Mouse (Mus musculus) lung, postnatal 0 days (tissue): Measurements from ENCODE around the gene Krt18. TPM values are rescaled to one million over a fixed set of nuclear protein-coding genes. Genes with fewer than 3 reads are reported as not detected.

Experiments
- ATAC-seq: fragments of 200-750 bp; cut with Nextera tagmentation; 2 replicates; pipeline ENCODE4 v1.8.0; 2017; ENCODE audit warnings: moderate library complexity
- DNase-seq: peaks from one replicate; pipeline ENCODE4 v3.0.0-alpha.2; 2016; ENCODE audit warnings: low spot score
- H3K27ac ChIP-seq: fragments of 300-500 bp; sonication (generic); 2 replicates; pipeline ENCODE4 v1.5.1; 2014; ENCODE audit warnings: antibody characterized with exemption, mild to moderate bottlenecking, low read length, mixed read lengths
- H3K27me3 ChIP-seq: fragments of 300-500 bp; sonication (generic); replicated peaks from 2 replicates; pipeline ENCODE4 v1.6.1; 2014; ENCODE audit warnings: low read length, mixed read lengths; ENCODE audit not compliant: insufficient read depth
- H3K36me3 ChIP-seq: fragments of 300-500 bp; sonication (generic); 2 replicates; pipeline ENCODE4 v1.6.1; 2014; ENCODE audit warnings: low read length, mixed read lengths; ENCODE audit not compliant: insufficient read depth
- H3K4me1 ChIP-seq: fragments of 300-500 bp; sonication (generic); 2 replicates; pipeline ENCODE4 v1.6.1; 2014; ENCODE audit warnings: antibody characterized with exemption, low read depth, low read length, mixed read lengths; ENCODE audit not compliant: insufficient read depth
- H3K4me2 ChIP-seq: fragments of 300-500 bp; sonication (generic); replicated peaks from 2 replicates; pipeline ENCODE4 v1.6.1; 2014; ENCODE audit warnings: low read depth, mild to moderate bottlenecking, low read length, moderate library complexity, mixed read lengths
- H3K4me3 ChIP-seq: fragments of 300-500 bp; sonication (generic); 2 replicates; pipeline ENCODE4 v1.5.1; 2014; ENCODE audit warnings: low read depth, low read length
- H3K9ac ChIP-seq: fragments of 300-500 bp; sonication (generic); replicated peaks from 2 replicates; pipeline ENCODE4 v1.6.1; 2014; ENCODE audit warnings: low read depth, mild to moderate bottlenecking
- H3K9me3 ChIP-seq: fragments of 300-500 bp; sonication (generic); 2 replicates; pipeline ENCODE4 v1.6.1; 2016; ENCODE audit warnings: low read length, mixed read lengths
- CTCF ChIP-seq: IDR thresholded peaks from 2 replicates; pipeline ENCODE4 v1.5.1; 2016; ENCODE audit warnings: antibody characterized with exemption, mild to moderate bottlenecking
- EP300 ChIP-seq: IDR thresholded peaks from 2 replicates; pipeline ENCODE4 v1.6.1; 2016; ENCODE audit warnings: antibody characterized with exemption, mild to moderate bottlenecking, control low read depth
- WGBS: fragments of 180-500 bp; shearing (Covaris S2); extraction: QIAGEN DNeasy Blood & Tissue Kit; methylation state at CpG from one replicate; pipeline ENCODE4 v1.1.7; 2014; 5-methylcytosine and 5-hydroxymethylcytosine counted together
- polyA plus RNA-seq: library from polyadenylated mRNA; unstranded; fragments of >200 nt; fragmentation: Nextera tagmentation; extraction: Ambion mirVana; gene quantifications from 2 replicates; pipeline ENCODE4 v1.2.1, GENCODE M21; 2015

Gene Krt18
- 235 and 248 TPM in 2 replicates for polyA plus RNA-seq

DNA sequence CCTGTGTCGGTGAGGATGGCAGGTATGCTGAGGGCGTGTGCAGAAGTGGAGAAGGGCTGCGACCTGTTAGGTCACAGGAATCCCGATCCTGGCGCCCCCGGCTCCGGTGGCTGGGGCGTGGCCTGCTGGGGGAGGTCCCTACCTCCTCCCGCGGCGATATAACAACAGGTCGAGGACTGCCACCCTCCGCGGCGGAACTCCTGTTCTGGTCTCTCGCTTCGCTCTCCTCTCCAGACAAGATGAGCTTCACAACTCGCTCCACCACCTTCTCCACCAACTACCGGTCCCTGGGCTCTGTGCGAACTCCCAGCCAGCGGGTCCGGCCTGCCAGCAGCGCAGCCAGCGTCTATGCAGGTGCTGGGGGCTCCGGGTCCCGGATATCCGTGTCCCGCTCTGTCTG, at the start of gene Krt18:
Gene Krt18 (plus strand): TSS at position 141 of the 400 bp plus-strand sequence.
- Histone ChIP-seq H3K27ac (peak within 1 kb of the TSS; percentile 84), H3K9me3 (no peaks in the 10 kb centered on the region), H3K36me3 (no peaks in the 10 kb centered on the region), H3K4me1 (peaks cover 11% of the 10 kb centered on the region; the same call in 1 of the 2 replicates), H3K27me3 (no peaks in the 10 kb centered on the region), H3K4me2 (peak within 1 kb of the TSS; percentile 53), H3K9ac (peak within 1 kb of the TSS; percentile 67), H3K4me3 (peak within 1 kb of the TSS; percentile 46)
- DNase-seq: peak; percentile 72
- TF ChIP-seq CTCF (no peak), EP300 (no peak)
- peak; percentile 67 for ATAC-seq
- under 1% methylated on average over 27 of the region's 28 CpGs for WGBS

DNA sequence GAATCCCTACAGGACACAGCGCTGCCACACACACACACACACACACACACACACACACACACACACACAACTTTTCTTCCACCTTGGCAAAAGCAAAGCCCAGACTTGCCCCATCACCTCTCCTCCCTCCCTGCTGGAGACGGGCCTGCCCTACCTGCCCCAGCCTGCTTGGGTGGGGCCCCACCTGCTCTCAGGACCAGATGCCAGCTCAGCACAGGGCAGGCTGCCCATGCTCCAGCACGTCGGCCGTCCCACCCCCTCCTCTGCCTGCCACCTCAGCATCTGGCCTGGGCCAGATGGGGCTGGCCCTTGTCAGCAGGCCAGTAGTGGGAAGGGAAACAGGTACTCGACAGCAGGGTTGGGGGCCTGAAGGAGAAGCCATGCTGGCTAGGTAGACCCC, 47.1 kb upstream of the Krt18 start:
- H3K4me1 ChIP-seq: peaks cover 25% of the 10 kb centered on the region
- no peak overlapping the region for H3K4me2 ChIP-seq
- no peak overlapping the region for H3K9ac ChIP-seq
- H3K27ac ChIP-seq: peak overlapping the region; percentile 34; the same call in 1 of the 2 replicates
- ATAC-seq (peak; percentile 50), DNase-seq (peak; percentile 85)
- no peak for TF ChIP-seq CTCF
- no peak for TF ChIP-seq EP300
- no peak overlapping the region for H3K4me3 ChIP-seq
- no peaks in the 10 kb centered on the region for H3K9me3 ChIP-seq
- H3K36me3 ChIP-seq: no peaks in the 10 kb centered on the region
- 34% methylated on average over 5 of the region's 6 CpGs for WGBS
- no peaks in the 10 kb centered on the region for H3K27me3 ChIP-seq

DNA sequence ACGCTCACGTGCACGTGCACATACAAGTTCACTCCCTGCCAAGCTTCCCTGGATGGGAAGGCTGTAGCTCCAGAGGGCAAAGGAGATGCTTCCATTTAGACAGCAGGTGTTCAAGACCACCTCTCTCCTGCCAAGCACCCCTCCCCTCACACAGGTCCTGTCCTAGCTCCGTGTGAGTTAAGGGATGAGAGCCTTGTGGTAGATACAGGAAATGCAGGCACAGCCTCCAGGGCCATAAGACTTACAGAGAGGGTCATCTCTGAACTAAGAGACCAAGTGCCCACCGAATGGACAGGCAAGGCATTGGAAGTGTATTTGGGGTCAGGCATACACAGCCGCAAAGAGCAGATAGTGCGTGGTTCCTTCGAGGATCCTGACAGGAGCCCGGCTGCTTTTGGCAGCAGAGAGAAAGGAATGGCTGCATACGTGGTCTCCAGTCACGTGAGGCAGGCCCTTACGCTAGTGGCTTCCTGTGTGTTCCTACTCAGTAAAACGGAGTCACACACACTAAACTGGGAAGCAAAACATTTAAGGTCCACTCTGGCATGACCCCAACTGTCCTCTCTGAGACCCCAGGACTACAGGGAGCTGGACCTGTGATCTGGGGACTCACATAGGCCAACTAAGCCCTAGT, 44.5 kb upstream of the Krt18 start:
- 76% methylated on average over 13 of the region's 13 CpGs for WGBS
- H3K27me3 ChIP-seq: no peaks in the 10 kb centered on the region
- H3K27ac ChIP-seq: peak overlapping the region; percentile 88
- H3K4me1 ChIP-seq: peaks cover 4% of the 10 kb centered on the region; the same call in 1 of the 2 replicates
- no peak overlapping the region for H3K4me3 ChIP-seq
- peak overlapping the region; percentile 47; the same call in 1 of the 2 replicates for H3K4me2 ChIP-seq
- no peak overlapping the region for H3K9ac ChIP-seq
- H3K9me3 ChIP-seq: no peaks in the 10 kb centered on the region
- TF ChIP-seq CTCF: peak; percentile 42; the same call in 1 of the 2 replicates
- TF ChIP-seq EP300: no peak
- no peak for ATAC-seq
- H3K36me3 ChIP-seq: no peaks in the 10 kb centered on the region
- no peak for DNase-seq

DNA sequence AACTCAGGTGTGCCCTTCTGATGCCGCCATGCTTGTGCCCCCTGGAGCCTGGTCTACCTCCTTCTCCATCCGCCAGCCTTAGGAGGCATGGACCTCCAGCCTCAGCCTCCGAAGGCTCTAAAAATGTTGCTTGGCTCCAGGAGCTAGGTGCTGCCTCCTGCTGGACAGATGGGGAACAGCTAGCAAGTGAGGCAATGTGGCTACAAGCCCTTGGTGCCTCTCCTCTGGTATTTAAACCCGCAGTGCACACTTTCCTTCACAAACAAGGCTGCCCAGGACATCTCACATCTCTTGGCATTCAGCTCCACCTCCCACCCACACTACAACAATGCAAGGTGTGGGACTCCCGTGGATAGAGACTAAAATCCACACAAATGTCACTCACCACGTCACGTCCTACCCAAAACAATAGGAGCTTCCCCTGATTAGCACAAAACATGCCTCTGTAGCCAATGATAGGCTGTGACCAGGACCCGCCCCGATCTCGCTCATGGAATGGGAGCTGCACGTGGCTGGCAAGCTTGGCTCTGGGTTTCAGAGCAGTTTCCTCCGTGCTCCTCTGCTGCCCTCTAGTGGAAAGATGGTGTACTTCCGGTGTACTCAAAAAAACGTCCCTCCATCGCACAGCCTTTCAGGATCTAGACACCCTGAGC, 43.9 kb upstream of the Krt18 start:
- H3K9ac ChIP-seq: no peak overlapping the region

DNA sequence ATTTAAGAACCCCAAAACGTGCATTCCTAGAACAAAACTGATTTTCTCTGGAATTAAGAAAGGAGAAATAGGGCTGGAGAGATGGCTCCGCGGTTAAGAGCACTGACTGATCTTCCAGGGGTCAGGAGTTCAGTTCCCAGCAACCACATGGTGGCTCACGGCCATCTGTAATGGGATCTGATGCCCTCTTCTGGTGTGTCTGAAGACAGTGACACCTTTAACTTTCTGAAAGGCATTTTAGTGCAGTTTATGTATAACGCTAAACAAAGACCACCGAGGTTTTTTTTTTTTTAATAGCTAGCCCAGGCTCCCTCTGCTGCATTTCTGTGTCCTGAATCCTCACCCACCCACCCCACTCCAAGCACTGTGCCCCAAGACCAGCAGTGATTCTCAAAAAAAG, 43.2 kb upstream of the Krt18 start:
- ATAC-seq (no peak), DNase-seq (no peak)
- Histone ChIP-seq H3K9me3 (no peaks in the 10 kb centered on the region), H3K4me2 (no peak overlapping the region), H3K9ac (no peak overlapping the region), H3K36me3 (no peaks in the 10 kb centered on the region), H3K27ac (no peak overlapping the region), H3K4me3 (no peak overlapping the region), H3K27me3 (no peaks in the 10 kb centered on the region), H3K4me1 (peaks cover 4% of the 10 kb centered on the region; the same call in 1 of the 2 replicates)
- no peak for TF ChIP-seq CTCF
- TF ChIP-seq EP300: no peak
- 6% methylated on average over 6 of the region's 6 CpGs for WGBS

More for the DNA sequence above, 43.9 kb upstream of the Krt18 start:
- H3K4me1 ChIP-seq: peaks cover 4% of the 10 kb centered on the region; the same call in 1 of the 2 replicates
- H3K36me3 ChIP-seq: no peaks in the 10 kb centered on the region
- peak overlapping the region; percentile 47 for H3K4me2 ChIP-seq
- ATAC-seq (peak; percentile 94), DNase-seq (peak; percentile 98)
- H3K4me3 ChIP-seq: no peak overlapping the region
- peak; percentile 90 for TF ChIP-seq EP300
- peak; percentile 95 for TF ChIP-seq CTCF
- WGBS: under 1% methylated on average over 15 of the region's 15 CpGs
- no peaks in the 10 kb centered on the region for H3K27me3 ChIP-seq
- no peaks in the 10 kb centered on the region for H3K9me3 ChIP-seq
- peak overlapping the region; percentile 88 for H3K27ac ChIP-seq

DNA sequence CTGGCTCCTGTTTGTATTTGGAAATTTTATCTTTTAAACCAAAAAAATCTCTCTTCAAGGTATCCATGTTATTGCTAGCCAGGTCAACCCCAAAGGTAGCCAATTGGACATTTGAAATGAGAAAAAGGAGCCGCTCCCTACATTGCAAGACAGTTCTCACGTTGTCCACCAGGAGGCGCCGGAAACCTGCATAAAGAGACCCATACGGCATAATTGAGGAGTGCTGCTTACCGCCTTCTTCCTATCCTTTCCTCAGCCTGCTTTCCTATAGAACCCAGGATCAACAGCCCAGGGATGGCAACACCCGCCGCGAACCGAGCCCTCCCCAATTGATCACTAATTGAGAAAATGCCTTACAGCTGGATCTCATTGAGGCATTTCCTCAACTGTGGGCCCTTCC, 39.9 kb upstream of the Krt18 start:
- Histone ChIP-seq H3K4me3 (no peak overlapping the region), H3K9ac (no peak overlapping the region), H3K4me1 (peaks cover 4% of the 10 kb centered on the region; the same call in 1 of the 2 replicates), H3K36me3 (no peaks in the 10 kb centered on the region), H3K27ac (no peak overlapping the region), H3K4me2 (no peak overlapping the region), H3K9me3 (no peaks in the 10 kb centered on the region), H3K27me3 (no peaks in the 10 kb centered on the region)
- DNase-seq: peak; percentile 86
- under 1% methylated on average over 10 of the region's 10 CpGs for WGBS
- ATAC-seq: no peak; the same call in 1 of the 2 replicates
- TF ChIP-seq CTCF (peak; percentile 95), EP300 (0 out of 2 replicates have a peak, but pooled peaks have one; percentile 14)
